In genomic region chr11:69911701-69912100, GRCm38 (mm10) we compare ENCODE assay signal across 13 mouse cellular contexts.
"Had no signal": no experiment of that assay in that cellular context is flagged by ENCODE, and none has a peak within 500 bp of the region (broad histone marks: within the 10 kb centered on the region; RNA-seq: fewer than 3 reads in every experiment).

No protein-coding gene starts in this region.

- H3K27me3 ChIP-seq: kidney, embryonic 15.5 days; liver, embryonic 15.5 days; midbrain, embryonic 12.5 days had no signal

- H3K4me2 ChIP-seq: kidney, embryonic 15.5 days; liver, embryonic 11.5 days; liver, embryonic 15.5 days; midbrain, embryonic 12.5 days had no signal

- H3K9ac ChIP-seq: kidney, embryonic 15.5 days; liver, embryonic 15.5 days; midbrain, embryonic 12.5 days had no signal

- H3K4me3 ChIP-seq: kidney, embryonic 15.5 days; left cerebral cortex, adult 2 months; liver, embryonic 15.5 days; midbrain, embryonic 12.5 days had no signal

- H3K9me3 ChIP-seq: kidney, embryonic 15.5 days; limb, embryonic 10.5 days; liver, embryonic 15.5 days; midbrain, embryonic 12.5 days had no signal

- ATAC-seq: lung, postnatal 0 days; midbrain, embryonic 16.5 days had no signal

- DNase-seq: lung, adult 2 months; lung, postnatal 36 days; spleen, adult 18-20 months; thymus, adult 18-20 months; thymus, postnatal 14 days had no signal

- H3K27ac ChIP-seq: kidney, embryonic 15.5 days; left cerebral cortex, adult 2 months; limb, embryonic 10.5 days; midbrain, embryonic 12.5 days had no signal
